Mouse (Mus musculus) pancreas, adult 10 weeks (tissue): ENCODE measurements around the gene Hnrnph2. TPM values are rescaled to one million over a fixed set of nuclear protein-coding genes. Genes with fewer than 3 reads are reported as not detected.

ENCODE experiments used
- polyA plus RNA-seq: library from polyadenylated mRNA; stranded (reverse); fragments of 350-450 nt; fragmentation: Illumina TruSeq; extraction: RNeasy Lipid Tissue Mini Kit (QIAGEN cat#74804); gene quantifications from one replicate; pipeline ENCODE4 v1.2.3, GENCODE M21; 2015; ENCODE audit warnings: low read depth, low replicate concordance; ENCODE audit not compliant: insufficient read depth

Hnrnph2 gene
- 15.3 TPM for polyA plus RNA-seq

DNA sequence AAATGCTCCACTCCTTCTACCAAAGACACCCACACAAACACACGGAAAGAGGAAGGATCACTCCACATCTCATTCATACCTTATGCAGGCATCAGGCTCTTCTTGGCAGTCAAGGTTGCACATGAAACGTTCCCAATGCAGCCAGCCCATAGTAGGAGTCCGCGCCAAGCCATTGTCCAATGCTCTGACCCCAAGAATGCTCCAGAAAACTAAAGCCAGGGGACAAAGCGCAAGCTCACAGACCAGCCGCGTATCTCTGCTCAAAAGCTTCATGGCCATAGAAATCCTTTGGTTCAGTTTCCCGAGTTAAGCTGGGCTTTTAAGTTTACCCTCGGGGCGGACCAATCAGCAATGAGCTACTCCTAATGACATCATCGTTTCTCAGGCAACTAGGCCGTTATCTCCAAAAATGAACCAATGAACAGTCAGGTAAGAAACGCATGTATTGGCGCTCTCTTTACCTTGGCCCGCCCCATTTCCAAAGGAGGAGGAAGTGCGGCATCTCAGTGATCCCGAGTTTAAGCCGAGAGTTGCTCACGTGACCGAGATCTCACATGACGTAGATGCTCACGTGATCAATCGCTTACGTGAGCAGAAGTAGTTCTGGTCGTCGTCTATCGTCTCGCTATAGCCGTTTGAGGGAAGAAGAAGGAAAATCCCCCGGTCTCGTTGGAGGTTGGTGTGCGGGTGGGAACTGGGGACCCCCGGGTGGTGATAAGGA, at the start of gene Hnrnph2, which contains the start of gene Gla:
Hnrnph2 (plus strand) TSS at position 521 of the 721 bp plus-strand sequence.
Gla (minus strand) TSS at position 467 of the 721 bp plus-strand sequence.

DNA sequence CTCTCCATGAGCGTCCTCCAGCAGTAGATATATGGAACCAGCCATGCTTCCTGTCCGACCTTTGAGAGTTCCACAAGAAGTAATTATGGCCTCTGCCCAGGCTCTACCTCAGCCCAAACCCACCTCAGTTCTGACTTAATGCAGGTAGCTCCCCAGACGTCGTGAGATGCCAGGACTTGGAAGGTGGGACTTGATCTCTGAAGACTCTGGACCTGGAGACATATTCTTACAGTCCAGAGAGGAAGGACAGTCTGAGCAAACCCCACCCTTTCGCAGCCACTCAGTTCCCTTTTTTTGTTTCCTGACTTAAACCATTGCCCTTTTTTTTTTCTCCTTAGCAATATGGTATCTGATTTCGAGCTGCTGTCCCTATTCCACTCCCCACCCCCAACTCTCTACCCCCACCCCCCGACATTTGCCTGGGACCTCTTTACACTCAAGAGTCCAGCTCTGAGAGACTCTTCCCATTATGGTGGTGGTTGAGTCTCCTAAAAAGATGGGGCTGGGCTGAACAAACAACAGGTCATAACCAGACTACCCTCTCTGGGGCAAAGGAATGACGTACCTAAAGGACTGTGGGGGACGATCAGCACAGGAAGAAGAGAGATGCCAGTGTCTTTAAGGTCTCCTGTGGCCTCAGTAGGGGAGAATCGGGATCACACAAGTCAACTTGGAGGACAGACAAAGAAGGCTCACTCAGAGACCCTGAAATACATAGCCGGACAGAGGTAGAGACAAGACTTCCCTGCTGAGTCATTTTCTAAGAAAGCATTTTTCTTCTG, 17.9 kb upstream of the Hnrnph2 start, which contains the start of gene Btk:
Btk (minus strand) TSS at position 683 of the 782 bp plus-strand sequence.

DNA sequence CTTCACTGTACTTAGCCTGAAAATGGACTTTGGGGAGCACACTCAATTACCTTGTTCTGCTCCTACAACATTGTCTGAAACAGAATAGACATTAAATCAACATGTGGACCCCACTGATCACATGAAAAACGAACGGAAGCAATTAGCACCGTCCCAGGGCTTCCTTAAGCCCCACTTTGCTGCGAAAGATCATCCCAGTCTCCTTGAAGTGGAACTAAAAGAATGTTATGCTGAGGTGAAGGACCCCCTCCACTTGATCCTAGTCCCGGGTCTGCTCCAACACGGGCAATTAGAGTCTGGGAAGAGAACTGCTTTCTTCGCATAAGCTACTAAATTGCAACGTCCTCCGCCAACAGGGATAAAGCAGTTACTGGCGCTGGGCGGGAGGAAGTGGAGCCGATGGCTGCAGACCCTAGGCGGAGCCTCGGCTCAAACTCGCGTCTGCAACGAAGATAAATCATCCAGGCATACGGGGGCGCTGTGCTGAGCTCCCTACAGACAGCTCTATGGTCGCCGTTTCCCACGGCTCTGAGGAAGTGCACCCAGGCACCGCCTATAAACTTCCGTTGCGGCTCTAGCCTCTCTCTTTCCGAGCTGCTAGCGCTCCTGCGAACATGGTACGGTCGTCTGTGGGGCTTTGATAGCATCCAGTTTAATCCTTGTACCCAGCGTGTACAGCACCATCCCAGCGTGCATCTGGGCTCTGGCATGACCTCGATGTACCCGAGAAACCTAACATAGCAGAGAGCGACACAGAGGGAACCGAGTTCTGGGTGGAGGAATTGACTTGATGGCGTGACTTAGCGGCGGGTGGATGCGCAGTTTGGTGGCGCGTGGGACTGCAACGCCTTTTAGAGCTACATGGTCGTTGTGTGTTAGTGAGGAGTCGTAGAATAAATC, 15.6 kb upstream of the Hnrnph2 start, which contains the start of gene Rpl36a:
Rpl36a (plus strand) TSS at position 552 of the 900 bp plus-strand sequence.

Other genes starting within 250 kb of the Hnrnph2 start
- gene Drp2, start 196.6 kb upstream of the Hnrnph2 start, polyA plus RNA-seq = 0.18 TPM
- gene Taf7l, start 124.7 kb upstream of the Hnrnph2 start, polyA plus RNA-seq = not detected
- gene Timm8a1, start 59.3 kb upstream of the Hnrnph2 start, polyA plus RNA-seq = 4.6 TPM
- 1.3 TPM for gene Btk, start 17.6 kb upstream of the Hnrnph2 start, polyA plus RNA-seq
- 473 TPM for gene Rpl36a, start 15.5 kb upstream of the Hnrnph2 start, polyA plus RNA-seq
- gene Gla, start 54 bp upstream of the Hnrnph2 start, polyA plus RNA-seq = 1.7 TPM
- gene Armcx4, start 85.3 kb downstream of the Hnrnph2 start, polyA plus RNA-seq = 1.00 TPM
- gene Armcx1, start 116.8 kb downstream of the Hnrnph2 start, polyA plus RNA-seq = 5.2 TPM
- 1.3 TPM for gene Armcx6, start 150.2 kb downstream of the Hnrnph2 start, polyA plus RNA-seq
- 15.3 TPM for gene Armcx3, start 155.4 kb downstream of the Hnrnph2 start, polyA plus RNA-seq
- 6.6 TPM for gene Armcx2, start 208.0 kb downstream of the Hnrnph2 start, polyA plus RNA-seq